Mouse (Mus musculus) ES-Bruce4 (cell line): ENCODE measurements around the gene Hdac4.

Source experiments
- CTCF ChIP-seq: IDR thresholded peaks from one replicate; pipeline ENCODE4 v1.8.1; 2011; ENCODE audit warnings: low read depth, low read length
- POLR2A ChIP-seq: IDR thresholded peaks from one replicate; pipeline ENCODE4 v1.8.1; 2011; ENCODE audit warnings: low read length; ENCODE audit not compliant: insufficient read depth

DNA sequence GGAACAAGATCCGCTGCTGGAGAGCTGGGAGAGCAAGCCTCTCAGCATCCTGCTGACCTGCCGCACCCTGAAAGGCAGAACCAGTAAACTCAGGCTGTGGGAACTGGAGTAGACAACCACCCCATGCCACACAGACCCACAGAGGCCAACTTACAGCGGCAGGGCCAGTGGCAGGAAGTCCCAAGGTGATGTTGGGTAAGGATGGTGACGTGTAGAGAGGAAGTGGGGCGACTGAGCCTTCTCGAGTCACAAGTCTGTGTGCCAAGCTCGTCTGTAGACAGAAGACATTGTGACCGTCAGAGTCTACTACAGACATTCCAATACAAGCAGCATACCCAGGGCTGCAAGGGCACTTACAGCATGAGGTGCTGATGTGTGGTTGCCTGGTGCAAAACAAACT is 211.0 kb downstream of the Hdac4 start:
- no peak for TF ChIP-seq CTCF
- no peak for TF ChIP-seq POLR2A
